Mouse (Mus musculus): ENCODE data around the gene Fsd1. TPM values are rescaled to one million over a fixed set of nuclear protein-coding genes. Genes with fewer than 3 reads are reported as not detected.

The Fsd1 gene
- polyA plus RNA-seq, 2 experiments, result 14.2 to 27.5 TPM

- Histone ChIP-seq H3K9me3 (ENCODE audit: control insufficient read depth, low read length) (no peaks in the 10 kb centered on the region), H3K4me2 (replicated peaks; ENCODE audit: low read depth, low read length, severe bottlenecking) (no peak overlapping the region), H3K27ac (replicated peaks; ENCODE audit: low read depth, low read length) (no peak overlapping the region), H3K36me3 (ENCODE audit: control insufficient read depth, insufficient read depth, low read length) (peaks cover 58% of the 10 kb centered on the region), H3K27me3 (ENCODE audit: control insufficient read depth, insufficient read depth, low read length) (no peaks in the 10 kb centered on the region), H3K4me1 (ENCODE audit: control insufficient read depth, insufficient read depth, low read length) (peaks cover 14% of the 10 kb centered on the region), H3K4me3 (replicated peaks; ENCODE audit: low read length) (no peak overlapping the region), H3K9ac (ENCODE audit: low read depth, low read length, severe bottlenecking) (no peak overlapping the region)
- no peak for TF ChIP-seq POLR2A (IDR thresholded peaks at IDR 0.05; ENCODE audit: borderline replicate concordance, extremely low read depth, insufficient read depth, insufficient read length)
- WGBS, result 72% methylated on average over 5 of the region's 5 CpGs
- no peak for ATAC-seq (ENCODE audit: low FRiP score, low read depth)
- no peak for DNase-seq (ENCODE audit: low spot score)
Measured at GRCm38 (mm10) chr17:56030919-56031318, 44.6 kb downstream of the Fsd1 start.

GRCm38 (mm10) chr17:56031431-56031830 lies 45.1 kb downstream of the Fsd1 start:
- Histone ChIP-seq H3K27me3 (ENCODE audit: control insufficient read depth, insufficient read depth, low read length) (no peaks in the 10 kb centered on the region), H3K4me2 (replicated peaks; ENCODE audit: low read depth, low read length, severe bottlenecking) (no peak overlapping the region), H3K4me3 (replicated peaks; ENCODE audit: low read length) (no peak overlapping the region), H3K27ac (replicated peaks; ENCODE audit: low read depth, low read length) (no peak overlapping the region), H3K9me3 (ENCODE audit: control insufficient read depth, low read length) (no peaks in the 10 kb centered on the region), H3K36me3 (ENCODE audit: control insufficient read depth, insufficient read depth, low read length) (peaks cover 54% of the 10 kb centered on the region), H3K9ac (ENCODE audit: low read depth, low read length, severe bottlenecking) (no peak overlapping the region), H3K4me1 (ENCODE audit: control insufficient read depth, insufficient read depth, low read length) (peaks cover 14% of the 10 kb centered on the region)
- WGBS, result 95% methylated on average over 7 of the region's 7 CpGs
- no peak for TF ChIP-seq POLR2A (IDR thresholded peaks at IDR 0.05; ENCODE audit: borderline replicate concordance, extremely low read depth, insufficient read depth, insufficient read length)
- no peak for ATAC-seq (ENCODE audit: low FRiP score, low read depth)
- no peak for DNase-seq (ENCODE audit: low spot score)

GRCm38 (mm10) chr17:56032127-56032733 lies 45.9 kb downstream of the Fsd1 start:
- TF ChIP-seq POLR2A (IDR thresholded peaks at IDR 0.05; ENCODE audit: borderline replicate concordance, extremely low read depth, insufficient read depth, insufficient read length), result no peak
- Histone ChIP-seq H3K4me3 (replicated peaks; ENCODE audit: low read length) (no peak overlapping the region), H3K9me3 (ENCODE audit: control insufficient read depth, low read length) (no peaks in the 10 kb centered on the region), H3K4me2 (replicated peaks; ENCODE audit: low read depth, low read length, severe bottlenecking) (no peak overlapping the region), H3K36me3 (ENCODE audit: control insufficient read depth, insufficient read depth, low read length) (peaks cover 54% of the 10 kb centered on the region), H3K27me3 (ENCODE audit: control insufficient read depth, insufficient read depth, low read length) (no peaks in the 10 kb centered on the region), H3K27ac (replicated peaks; ENCODE audit: low read depth, low read length) (no peak overlapping the region), H3K9ac (ENCODE audit: low read depth, low read length, severe bottlenecking) (no peak overlapping the region), H3K4me1 (ENCODE audit: control insufficient read depth, insufficient read depth, low read length) (peaks cover 14% of the 10 kb centered on the region)
- DNase-seq (ENCODE audit: low spot score) (no peak), ATAC-seq (ENCODE audit: low FRiP score, low read depth) (no peak)
- 83% methylated on average over 6 of the region's 6 CpGs for WGBS

- Histone ChIP-seq H3K36me3 (ENCODE audit: control insufficient read depth, insufficient read depth, low read length) (peaks cover 51% of the 10 kb centered on the region), H3K9me3 (ENCODE audit: control insufficient read depth, low read length) (no peaks in the 10 kb centered on the region), H3K9ac (ENCODE audit: low read depth, low read length, severe bottlenecking) (peak overlapping the region; percentile 28; the same call in 1 of the 2 replicates), H3K27ac (replicated peaks; ENCODE audit: low read depth, low read length) (no peak overlapping the region), H3K4me3 (replicated peaks; ENCODE audit: low read length) (no peak overlapping the region), H3K27me3 (ENCODE audit: control insufficient read depth, insufficient read depth, low read length) (no peaks in the 10 kb centered on the region), H3K4me1 (ENCODE audit: control insufficient read depth, insufficient read depth, low read length) (peaks cover 14% of the 10 kb centered on the region), H3K4me2 (replicated peaks; ENCODE audit: low read depth, low read length, severe bottlenecking) (no peak overlapping the region)
- ATAC-seq (ENCODE audit: low FRiP score, low read depth) (no peak), DNase-seq (ENCODE audit: low spot score) (no peak)
- 79% methylated on average over 7 of the region's 7 CpGs for WGBS
- TF ChIP-seq POLR2A (IDR thresholded peaks at IDR 0.05; ENCODE audit: borderline replicate concordance, extremely low read depth, insufficient read depth, insufficient read length), result no peak
Measured at GRCm38 (mm10) chr17:56032831-56033230, 46.5 kb downstream of the Fsd1 start.

- 0 out of 2 replicates have a peak overlapping the region, but pooled peaks have one; percentile 70 for H3K4me2 ChIP-seq (replicated peaks; ENCODE audit: low read depth, low read length, severe bottlenecking)
- H3K9me3 ChIP-seq (ENCODE audit: control insufficient read depth, low read length), result no peaks in the 10 kb centered on the region
- 87% methylated on average over 7 of the region's 7 CpGs for WGBS
- no peak for DNase-seq (ENCODE audit: low spot score)
- no peak overlapping the region for H3K27ac ChIP-seq (replicated peaks; ENCODE audit: low read depth, low read length)
- H3K4me1 ChIP-seq (ENCODE audit: control insufficient read depth, insufficient read depth, low read length), result peaks cover 14% of the 10 kb centered on the region
- 0 out of 2 replicates have a peak overlapping the region, but pooled peaks have one; percentile 91 for H3K9ac ChIP-seq (ENCODE audit: low read depth, low read length, severe bottlenecking)
- H3K27me3 ChIP-seq (ENCODE audit: control insufficient read depth, insufficient read depth, low read length), result no peaks in the 10 kb centered on the region
- H3K36me3 ChIP-seq (ENCODE audit: control insufficient read depth, insufficient read depth, low read length), result peaks cover 40% of the 10 kb centered on the region
- 0 out of 2 replicates have a peak overlapping the region, but pooled peaks have one; percentile 80 for H3K4me3 ChIP-seq (replicated peaks; ENCODE audit: low read length)
- TF ChIP-seq POLR2A (IDR thresholded peaks at IDR 0.05; ENCODE audit: borderline replicate concordance, extremely low read depth, insufficient read depth, insufficient read length), result no peak
- no peak for ATAC-seq (ENCODE audit: low FRiP score, low read depth)
Measured at GRCm38 (mm10) chr17:56034040-56034725, 47.9 kb downstream of the Fsd1 start.

Measured in limb, embryonic 14.5 days (tissue).